Mouse (Mus musculus) testis, adult 2 months (tissue): ENCODE data around the gene Shc4. TPM values are rescaled to one million over a fixed set of nuclear protein-coding genes. Genes with fewer than 3 reads are reported as not detected.

Experiments used
- H3K27ac ChIP-seq: fragments of 200-500 bp; 2 replicates; pipeline ENCODE4 v1.5.1; 2012; ENCODE audit warnings: low read depth, low read length; ENCODE audit not compliant: control insufficient read depth, insufficient read depth
- H3K27me3 ChIP-seq: fragments of 200-500 bp; 2 replicates; pipeline ENCODE4 v1.6.1; 2012; ENCODE audit warnings: mild to moderate bottlenecking, low read length, moderate library complexity; ENCODE audit not compliant: control insufficient read depth, insufficient read depth
- H3K36me3 ChIP-seq: fragments of 200-500 bp; 2 replicates; pipeline ENCODE4 v1.6.1; 2012; ENCODE audit warnings: mild to moderate bottlenecking, low read length; ENCODE audit not compliant: control insufficient read depth, insufficient read depth
- H3K4me1 ChIP-seq: fragments of 200-500 bp; 2 replicates; pipeline ENCODE4 v1.6.1; 2012; ENCODE audit warnings: low read length; ENCODE audit not compliant: control insufficient read depth, insufficient read depth
- H3K4me3 ChIP-seq: fragments of 200-500 bp; 2 replicates; pipeline ENCODE4 v1.5.1; 2012; ENCODE audit warnings: low read depth, mild to moderate bottlenecking, low read length, moderate library complexity, mixed read lengths; ENCODE audit not compliant: control insufficient read depth
- CTCF ChIP-seq: fragments of 200-500 bp; IDR thresholded peaks from 2 replicates; pipeline ENCODE4 v1.5.1; 2012; ENCODE audit warnings: low read depth, mild to moderate bottlenecking, inconsistent platforms, low read length, moderate library complexity; ENCODE audit not compliant: control insufficient read depth, insufficient read depth, insufficient replicate concordance
- POLR2A ChIP-seq: fragments of 200-500 bp; IDR thresholded peaks from 2 replicates; pipeline ENCODE4 v1.6.1; 2012; ENCODE audit warnings: low read depth, mild to moderate bottlenecking, inconsistent platforms, low read length, moderate library complexity; ENCODE audit not compliant: control insufficient read depth
- polyA plus RNA-seq: library from polyadenylated mRNA; depleted of rRNA; stranded (reverse); fragments of >200 nt; gene quantifications from 2 replicates; pipeline ENCODE4 v1.2.3, GENCODE M21; 2012

The Shc4 gene
- polyA plus RNA-seq, 1 experiment = 8.5 TPM

DNA sequence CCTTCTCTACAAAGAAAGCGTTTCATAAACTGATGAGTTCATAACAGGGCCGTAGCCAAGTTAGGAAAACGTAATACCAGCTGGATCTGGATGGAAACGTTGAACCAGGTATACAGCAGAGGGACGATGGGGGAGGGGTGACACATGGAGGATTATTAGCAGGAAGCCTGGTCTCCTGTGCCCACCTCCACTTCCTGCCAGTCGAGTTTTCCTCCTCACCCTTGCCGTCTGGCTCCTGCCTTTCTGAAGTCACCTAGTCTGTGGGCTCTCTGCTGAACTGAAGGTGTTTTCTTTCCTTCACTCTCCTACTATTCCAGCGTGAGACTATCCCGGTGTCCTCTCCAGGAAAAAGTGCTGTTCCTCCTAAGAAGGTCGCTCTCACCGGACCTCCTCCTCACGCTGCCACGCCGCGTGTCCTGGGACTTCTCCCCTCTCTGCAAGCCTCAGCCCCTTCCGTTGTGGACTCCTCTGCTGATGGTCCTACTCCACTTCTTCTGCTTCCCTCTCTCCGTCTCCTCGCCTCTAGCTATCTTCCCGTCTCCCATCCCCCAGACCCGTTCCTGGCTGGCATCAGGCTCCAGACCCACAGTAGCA, 63.3 kb downstream of the Shc4 start:
- H3K4me3 ChIP-seq = peak overlapping the region; percentile 35
- TF ChIP-seq CTCF (no peak), POLR2A (no peak)
- H3K27ac ChIP-seq = peak overlapping the region; percentile 43; the same call in 1 of the 2 replicates

DNA sequence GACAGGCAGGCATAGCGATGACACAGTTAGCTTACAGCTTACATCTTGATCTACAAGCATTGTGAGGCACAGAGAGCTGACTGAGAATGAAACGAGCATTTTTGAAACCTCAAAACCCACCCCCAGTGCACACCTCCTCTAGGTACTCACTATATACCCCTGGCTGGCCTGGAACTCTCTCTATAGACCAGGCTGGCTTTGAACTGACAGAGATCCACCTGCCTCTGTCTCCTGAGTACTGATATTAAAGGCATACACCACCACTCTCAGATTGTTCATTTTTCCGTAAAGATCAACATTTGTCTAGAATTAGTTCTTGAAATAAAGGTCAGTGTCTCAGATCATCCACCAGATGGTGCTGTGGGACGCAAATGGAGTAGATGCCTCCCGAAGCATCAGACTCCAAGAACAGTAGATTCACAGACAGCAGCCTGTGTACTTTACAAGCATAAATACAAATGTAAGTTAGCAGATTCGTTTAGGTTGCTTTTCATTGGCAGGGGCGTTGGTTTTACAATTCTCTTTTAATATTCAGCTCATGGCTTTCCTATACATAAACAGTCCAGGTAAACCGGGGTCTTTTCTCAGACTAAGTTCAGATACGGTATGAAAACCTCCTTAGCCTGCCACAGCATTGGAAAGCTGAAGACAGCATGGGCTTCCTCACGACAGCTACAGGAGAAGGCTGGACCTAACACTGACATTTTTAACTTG, 64.0 kb downstream of the Shc4 start:
- 0 out of 2 replicates have a peak overlapping the region, but pooled peaks have one; percentile 43 for H3K27ac ChIP-seq
- peak; percentile 24; the same call in 1 of the 2 replicates for TF ChIP-seq CTCF
- no peak for TF ChIP-seq POLR2A
- H3K4me1 ChIP-seq = peaks cover 8% of the 10 kb centered on the region
- no peaks in the 10 kb centered on the region for H3K36me3 ChIP-seq
- no peaks in the 10 kb centered on the region for H3K27me3 ChIP-seq
- H3K4me3 ChIP-seq = peak overlapping the region; percentile 35; the same call in 1 of the 2 replicates

More for the DNA sequence above, 63.3 kb downstream of the Shc4 start:
- H3K4me1 ChIP-seq = peaks cover 8% of the 10 kb centered on the region
- H3K36me3 ChIP-seq = no peaks in the 10 kb centered on the region
- no peaks in the 10 kb centered on the region for H3K27me3 ChIP-seq

DNA sequence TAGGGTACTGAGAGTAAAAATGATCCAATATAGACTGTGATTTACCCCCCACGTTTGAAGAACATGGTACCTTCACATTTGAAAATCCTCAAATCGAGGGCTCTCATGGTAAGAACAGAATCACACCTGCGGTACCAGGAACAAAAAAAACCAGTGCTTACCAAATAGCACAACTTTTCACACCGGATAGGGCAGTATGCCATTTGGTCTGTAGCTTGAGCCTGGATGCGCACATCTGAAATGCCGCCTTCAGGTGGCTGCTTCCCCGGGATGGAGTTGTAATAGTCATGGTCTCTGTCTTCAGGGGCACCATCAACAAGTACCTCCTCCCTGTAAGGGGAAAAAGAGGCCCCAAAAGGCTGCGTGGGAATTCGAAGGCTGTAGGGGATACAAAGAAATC, 68.6 kb downstream of the Shc4 start:
- Histone ChIP-seq H3K36me3 (no peaks in the 10 kb centered on the region), H3K4me1 (peaks cover 1% of the 10 kb centered on the region), H3K27me3 (no peaks in the 10 kb centered on the region), H3K27ac (no peak overlapping the region), H3K4me3 (no peak overlapping the region)
- TF ChIP-seq CTCF (no peak), POLR2A (no peak)

DNA sequence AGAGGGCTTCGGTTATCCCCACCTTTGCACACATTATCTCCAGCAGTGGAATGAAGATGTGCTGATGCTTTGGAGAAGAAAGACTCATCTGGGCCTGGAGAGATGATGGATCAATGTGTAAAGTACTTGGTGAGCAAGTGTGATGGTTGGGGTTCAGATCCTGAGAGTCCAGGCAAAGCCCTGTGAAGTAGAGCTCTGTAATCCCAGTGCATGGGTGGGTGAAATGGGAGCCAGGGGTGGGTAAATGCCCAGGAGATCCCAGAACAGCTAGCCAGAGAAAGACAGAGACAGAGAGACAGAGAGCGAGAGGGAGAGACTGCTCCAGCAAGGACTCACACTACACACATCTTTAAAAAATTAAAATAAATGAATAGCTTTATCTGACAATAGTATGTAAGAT, 70.7 kb downstream of the Shc4 start:
- no peaks in the 10 kb centered on the region for H3K36me3 ChIP-seq
- no peaks in the 10 kb centered on the region for H3K27me3 ChIP-seq
- no peaks in the 10 kb centered on the region; the same call in 1 of the 2 replicates for H3K4me1 ChIP-seq
- no peak overlapping the region for H3K27ac ChIP-seq
- TF ChIP-seq CTCF (no peak), POLR2A (no peak)
- no peak overlapping the region for H3K4me3 ChIP-seq

DNA sequence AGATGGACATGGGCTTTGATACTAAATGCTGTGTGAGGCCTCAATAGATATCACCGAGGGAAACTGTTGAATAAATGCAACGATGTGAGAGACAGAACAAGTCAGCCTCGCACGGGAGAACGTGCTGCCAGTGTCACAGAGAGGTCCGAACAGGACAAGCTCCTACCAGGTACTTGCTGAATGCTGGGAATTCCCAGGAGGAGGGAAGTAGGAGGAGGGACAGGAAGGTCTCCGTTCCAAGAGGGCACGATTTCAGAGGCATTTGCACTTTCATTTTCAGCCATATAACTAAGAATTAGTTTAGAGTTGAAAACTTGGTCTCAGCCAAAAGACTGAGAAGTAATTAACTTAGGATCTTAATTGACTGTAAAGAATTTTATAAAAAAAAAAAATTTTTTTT, 72.4 kb downstream of the Shc4 start:
- Histone ChIP-seq H3K4me1 (no peaks in the 10 kb centered on the region; the same call in 1 of the 2 replicates), H3K36me3 (no peaks in the 10 kb centered on the region), H3K27ac (no peak overlapping the region), H3K27me3 (no peaks in the 10 kb centered on the region), H3K4me3 (no peak overlapping the region)
- TF ChIP-seq CTCF = no peak
- TF ChIP-seq POLR2A = no peak

DNA sequence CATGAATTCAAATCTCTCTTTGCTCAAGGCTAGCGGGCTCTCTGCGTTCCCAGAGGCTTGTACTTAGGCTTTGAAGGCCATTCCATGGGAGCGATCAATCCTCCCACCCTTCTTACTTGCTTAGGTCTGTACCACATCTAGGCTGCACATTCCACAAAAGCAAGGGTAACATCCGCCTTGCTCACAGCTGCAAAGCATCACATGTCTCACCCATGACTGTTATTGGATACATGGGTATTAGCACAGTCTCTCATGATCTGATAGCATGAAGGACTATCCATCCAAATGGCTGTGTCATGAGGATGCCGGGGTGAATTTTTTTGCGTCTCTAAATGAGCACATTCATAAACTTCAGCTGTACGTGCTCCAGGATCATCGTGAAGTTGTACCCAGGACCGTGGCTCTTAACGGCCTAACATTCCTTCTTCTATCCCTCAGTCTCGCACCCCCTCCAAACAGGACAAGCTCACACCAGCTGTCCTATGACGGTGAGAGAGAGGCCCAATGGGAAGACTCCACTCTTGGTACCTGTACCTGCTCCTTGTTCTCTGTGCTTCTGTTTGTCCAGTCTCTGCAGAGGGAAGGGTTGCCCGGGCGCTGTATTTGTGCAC, 73.1 kb downstream of the Shc4 start:
- no peak for TF ChIP-seq CTCF
- no peak for TF ChIP-seq POLR2A
- H3K4me3 ChIP-seq = no peak overlapping the region

DNA sequence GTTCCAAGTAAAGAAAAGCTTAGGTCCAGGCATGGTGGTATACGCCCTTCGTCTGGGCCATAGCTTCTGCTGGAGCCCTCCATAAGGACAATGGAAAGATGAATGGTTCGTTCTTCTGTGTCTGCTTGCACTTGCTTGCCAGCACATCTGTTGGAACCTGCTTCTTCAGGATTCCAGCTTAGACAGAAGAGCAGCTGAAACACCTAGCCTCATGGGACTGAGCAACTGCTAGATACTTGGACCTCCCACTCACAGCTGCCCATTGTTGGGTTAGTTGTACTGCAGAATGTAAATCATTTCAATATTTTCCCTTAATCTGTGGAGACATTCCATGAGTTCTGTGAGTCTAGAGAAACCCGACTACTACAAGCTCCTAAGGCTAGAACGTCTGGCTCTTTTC, 73.9 kb downstream of the Shc4 start:
- no peak overlapping the region for H3K27ac ChIP-seq
- no peaks in the 10 kb centered on the region for H3K36me3 ChIP-seq
- H3K4me1 ChIP-seq = no peaks in the 10 kb centered on the region; the same call in 1 of the 2 replicates
- H3K27me3 ChIP-seq = no peaks in the 10 kb centered on the region
- no peak for TF ChIP-seq POLR2A
- H3K4me3 ChIP-seq = no peak overlapping the region

More for the DNA sequence above, 73.1 kb downstream of the Shc4 start:
- Histone ChIP-seq H3K36me3 (no peaks in the 10 kb centered on the region), H3K4me1 (no peaks in the 10 kb centered on the region; the same call in 1 of the 2 replicates), H3K27ac (no peak overlapping the region), H3K27me3 (no peaks in the 10 kb centered on the region)
